Mouse (Mus musculus) heart, embryonic 11.5 days (tissue): ENCODE measurements at regions not wholly inside any gene's neighbourhood (a gene's known extent, or its start where the extent isn't known, plus 50 kb on each side); places are given as distances from the start of the nearest gene placed in this dataset.

ENCODE experiments used
- ATAC-seq: fragments of 200-750 bp; cut with Nextera tagmentation; replicated peaks from 2 replicates; pipeline ENCODE4 v1.8.0; 2017; ENCODE audit warnings: moderate library complexity; ENCODE audit not compliant: insufficient number of reproducible peaks, low FRiP score, low TSS enrichment
- H3K27ac ChIP-seq: fragments of 300-500 bp; sonication (generic); 2 replicates; pipeline ENCODE4 v1.5.1; 2014; ENCODE audit warnings: mild to moderate bottlenecking, low read depth, low read length
- H3K27me3 ChIP-seq: fragments of 300-500 bp; sonication (generic); 2 replicates; pipeline ENCODE4 v1.6.1; 2014; ENCODE audit warnings: mild to moderate bottlenecking, low read length, mixed read lengths; ENCODE audit not compliant: control insufficient read depth, insufficient read depth
- H3K36me3 ChIP-seq: fragments of 300-500 bp; sonication (generic); 2 replicates; pipeline ENCODE4 v1.6.1; 2014; ENCODE audit warnings: mild to moderate bottlenecking, low read length, moderate library complexity, mixed read lengths; ENCODE audit not compliant: control insufficient read depth, insufficient read depth
- H3K4me1 ChIP-seq: fragments of 300-500 bp; sonication (generic); 2 replicates; pipeline ENCODE4 v1.6.1; 2014; ENCODE audit warnings: low read length; ENCODE audit not compliant: control insufficient read depth, insufficient read depth
- H3K4me2 ChIP-seq: fragments of 300-500 bp; sonication (generic); 2 replicates; pipeline ENCODE4 v1.6.1; 2014; ENCODE audit warnings: mild to moderate bottlenecking, moderate library complexity
- H3K4me3 ChIP-seq: fragments of 300-500 bp; sonication (generic); 2 replicates; pipeline ENCODE4 v1.5.1; 2014; ENCODE audit warnings: low read depth, low read length
- H3K9ac ChIP-seq: fragments of 300-500 bp; sonication (generic); 2 replicates; pipeline ENCODE4 v1.6.1; 2014; ENCODE audit warnings: mild to moderate bottlenecking, low read depth, low read length, moderate library complexity
- H3K9me3 ChIP-seq: fragments of 300-500 bp; sonication (generic); replicated peaks from 2 replicates; pipeline ENCODE4 v1.6.1; 2016; ENCODE audit warnings: low read length; ENCODE audit not compliant: control insufficient read depth
- WGBS: fragments of 180-500 bp; shearing (Covaris S2); extraction: QIAGEN DNeasy Blood & Tissue Kit; methylation state at CpG from one replicate; pipeline ENCODE4 v1.1.7; 2014; ENCODE audit not compliant: insufficient replicate concordance; 5-methylcytosine and 5-hydroxymethylcytosine counted together

DNA sequence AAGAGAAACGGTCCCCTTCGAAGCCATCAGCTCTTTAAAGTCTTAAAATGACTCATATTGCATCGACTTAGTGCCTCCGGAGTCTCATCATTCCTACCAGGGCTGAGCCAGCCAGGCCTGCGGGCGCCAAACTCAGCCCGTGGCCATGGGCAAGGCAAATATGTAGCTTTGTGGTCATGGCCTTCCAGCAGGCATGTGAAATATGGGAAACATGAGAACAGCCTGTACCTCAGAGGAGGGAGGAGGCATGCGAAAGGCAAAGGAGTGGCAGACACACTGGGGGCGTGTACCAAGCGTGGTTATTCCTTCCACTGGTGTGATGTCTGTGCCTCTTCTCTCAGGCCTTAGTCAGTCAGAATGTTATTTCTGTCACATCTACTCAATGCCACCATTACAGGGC, 706.3 kb upstream of the Car8 start:
- Histone ChIP-seq H3K36me3 (no peaks in the 10 kb centered on the region), H3K27ac (no peak overlapping the region), H3K27me3 (no peaks in the 10 kb centered on the region), H3K4me2 (no peak overlapping the region), H3K9ac (no peak overlapping the region), H3K9me3 (no peaks in the 10 kb centered on the region), H3K4me1 (no peaks in the 10 kb centered on the region; the same call in 1 of the 2 replicates), H3K4me3 (no peak overlapping the region)
- no peak for ATAC-seq
- WGBS = 87% methylated on average over 10 of the region's 10 CpGs

DNA sequence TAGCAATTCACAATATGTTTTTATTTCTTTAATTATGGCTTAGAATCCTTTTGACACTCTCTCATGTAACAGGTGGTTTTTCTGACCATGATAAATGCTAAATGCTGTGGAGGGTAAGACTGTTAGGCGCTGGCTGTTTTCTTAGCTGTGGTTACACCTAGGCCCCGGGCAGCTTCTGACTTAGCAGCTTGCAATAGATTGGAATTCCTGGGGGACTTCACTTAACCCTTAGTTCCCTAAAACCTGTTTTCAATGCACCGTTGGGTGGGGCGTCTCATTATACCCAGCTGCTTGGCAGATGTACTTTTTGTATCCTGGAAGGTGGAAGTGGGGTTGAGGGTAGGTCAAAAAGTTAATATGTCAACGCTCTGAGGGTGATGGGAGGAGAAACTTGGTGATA, 704.2 kb upstream of the Car8 start:
- Histone ChIP-seq H3K9ac (no peak overlapping the region), H3K4me3 (no peak overlapping the region), H3K36me3 (no peaks in the 10 kb centered on the region), H3K4me1 (peaks cover 5% of the 10 kb centered on the region; the same call in 1 of the 2 replicates), H3K9me3 (no peaks in the 10 kb centered on the region), H3K4me2 (no peak overlapping the region), H3K27me3 (no peaks in the 10 kb centered on the region), H3K27ac (no peak overlapping the region)
- WGBS = 67% methylated on average over 5 of the region's 5 CpGs
- ATAC-seq = no peak

GRCm38 (mm10) chr4:8938948-8939411, 700.1 kb upstream of the Car8 start:
- H3K9ac ChIP-seq = no peak overlapping the region
- 58% methylated on average over 6 of the region's 6 CpGs for WGBS
- no peaks in the 10 kb centered on the region for H3K36me3 ChIP-seq
- no peak for ATAC-seq
- H3K4me1 ChIP-seq = peaks cover 5% of the 10 kb centered on the region; the same call in 1 of the 2 replicates
- no peaks in the 10 kb centered on the region for H3K27me3 ChIP-seq
- no peak overlapping the region for H3K27ac ChIP-seq
- H3K4me2 ChIP-seq = no peak overlapping the region
- no peak overlapping the region for H3K4me3 ChIP-seq
- no peaks in the 10 kb centered on the region for H3K9me3 ChIP-seq

DNA sequence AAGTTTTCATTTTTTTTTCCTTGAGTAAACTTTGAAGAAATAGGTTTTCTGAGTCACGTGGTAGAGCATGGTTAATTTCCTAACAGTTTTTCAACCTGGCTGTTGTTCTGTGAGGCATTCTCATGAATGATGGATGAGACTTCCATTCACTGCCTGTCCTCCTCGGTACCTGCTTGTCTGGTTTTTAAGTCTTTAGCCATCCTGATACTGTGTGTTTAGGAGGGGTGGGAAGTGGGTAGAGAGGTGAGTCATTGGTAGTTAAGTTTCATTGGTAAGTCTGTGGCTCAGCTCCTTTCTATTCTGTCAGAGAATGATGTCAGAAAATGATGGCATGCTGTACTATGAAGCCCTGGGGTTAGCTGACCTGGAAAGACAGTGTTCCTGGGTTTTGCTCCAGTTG, 697.1 kb upstream of the Car8 start:
- H3K36me3 ChIP-seq = no peaks in the 10 kb centered on the region
- WGBS = 70% methylated on average over 2 of the region's 2 CpGs
- no peak overlapping the region for H3K27ac ChIP-seq
- no peaks in the 10 kb centered on the region for H3K9me3 ChIP-seq
- H3K4me2 ChIP-seq = no peak overlapping the region
- H3K4me1 ChIP-seq = peaks cover 5% of the 10 kb centered on the region; the same call in 1 of the 2 replicates
- no peak for ATAC-seq
- no peak overlapping the region for H3K4me3 ChIP-seq
- H3K9ac ChIP-seq = no peak overlapping the region
- H3K27me3 ChIP-seq = no peaks in the 10 kb centered on the region

DNA sequence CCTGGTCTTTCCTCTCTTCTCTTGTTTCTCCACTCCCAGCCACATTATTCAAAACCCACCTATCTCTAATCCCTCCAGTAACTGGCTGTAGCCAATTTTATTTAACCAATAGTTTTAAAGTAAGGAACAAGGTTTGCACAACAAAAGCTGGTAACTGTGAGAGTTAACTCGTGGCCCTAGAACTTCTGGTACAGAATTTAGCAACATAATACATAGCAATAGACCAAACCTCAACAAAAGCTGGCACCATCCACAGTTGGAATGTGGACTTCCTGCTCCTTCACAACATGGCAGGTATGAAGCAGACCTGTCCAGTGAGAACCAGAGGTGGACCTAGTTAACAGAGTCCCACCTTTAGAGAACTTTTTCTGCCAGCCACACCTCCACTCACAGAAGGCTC, 695.7 kb upstream of the Car8 start:
- no peaks in the 10 kb centered on the region for H3K27me3 ChIP-seq
- H3K36me3 ChIP-seq = no peaks in the 10 kb centered on the region
- no peak overlapping the region for H3K4me2 ChIP-seq
- H3K4me1 ChIP-seq = peaks cover 5% of the 10 kb centered on the region; the same call in 1 of the 2 replicates
- H3K9ac ChIP-seq = no peak overlapping the region
- ATAC-seq = no peak
- H3K4me3 ChIP-seq = no peak overlapping the region
- H3K27ac ChIP-seq = no peak overlapping the region
- 63% methylated on average over 1 of the region's 1 CpGs for WGBS
- no peaks in the 10 kb centered on the region for H3K9me3 ChIP-seq

- Histone ChIP-seq H3K27me3 (no peaks in the 10 kb centered on the region), H3K27ac (no peak overlapping the region), H3K9me3 (no peaks in the 10 kb centered on the region), H3K36me3 (no peaks in the 10 kb centered on the region), H3K4me3 (no peak overlapping the region), H3K4me2 (no peak overlapping the region), H3K9ac (no peak overlapping the region), H3K4me1 (peaks cover 4% of the 10 kb centered on the region; the same call in 1 of the 2 replicates)
- no peak for ATAC-seq
- 60% methylated on average over 4 of the region's 4 CpGs for WGBS
These were observed 690.5 kb upstream of the Car8 start for GRCm38 (mm10) chr4:8929346-8929745.

GRCm38 (mm10) chr4:8928551-8929305, 689.9 kb upstream of the Car8 start:
- no peak overlapping the region for H3K27ac ChIP-seq
- no peaks in the 10 kb centered on the region for H3K9me3 ChIP-seq
- no peaks in the 10 kb centered on the region for H3K27me3 ChIP-seq
- H3K4me3 ChIP-seq = no peak overlapping the region
- no peaks in the 10 kb centered on the region for H3K36me3 ChIP-seq
- ATAC-seq = no peak
- peaks cover 4% of the 10 kb centered on the region; the same call in 1 of the 2 replicates for H3K4me1 ChIP-seq
- 39% methylated on average over 17 of the region's 17 CpGs for WGBS
- no peak overlapping the region for H3K9ac ChIP-seq
- H3K4me2 ChIP-seq = no peak overlapping the region

DNA sequence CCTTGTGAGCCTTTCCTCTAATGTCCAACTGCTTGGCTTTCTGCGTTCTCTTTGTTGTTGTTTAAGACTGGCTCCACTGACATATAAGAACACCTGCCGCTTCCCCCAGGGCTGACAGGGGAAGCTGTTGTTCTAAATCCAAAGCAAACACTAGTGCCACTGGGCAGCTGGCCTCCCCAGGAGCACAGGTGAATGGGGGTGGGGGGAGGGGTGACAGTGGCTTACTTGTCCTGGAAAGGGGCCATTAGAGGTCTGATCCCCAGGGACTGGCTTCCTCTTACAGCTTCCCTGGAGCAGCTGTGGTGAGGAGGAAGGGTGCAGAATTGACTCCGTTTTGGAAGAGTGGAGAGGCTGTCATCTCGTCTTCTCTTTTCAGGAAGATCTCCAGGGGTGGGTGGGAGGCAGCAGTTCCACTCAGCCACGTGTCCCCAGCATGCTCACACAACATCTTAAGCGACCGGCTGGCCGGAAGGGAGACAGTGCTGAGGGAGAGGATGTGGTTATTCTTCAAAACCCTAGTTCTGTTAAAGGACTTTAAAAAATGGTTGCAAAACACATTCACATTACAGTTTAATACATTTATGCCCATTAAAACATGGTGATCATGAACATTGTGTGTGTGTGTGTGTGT, 688.5 kb upstream of the Car8 start:
- Histone ChIP-seq H3K27me3 (no peaks in the 10 kb centered on the region), H3K27ac (no peak overlapping the region), H3K4me2 (no peak overlapping the region), H3K9ac (no peak overlapping the region), H3K4me3 (no peak overlapping the region), H3K9me3 (no peaks in the 10 kb centered on the region), H3K36me3 (no peaks in the 10 kb centered on the region), H3K4me1 (peaks cover 14% of the 10 kb centered on the region)
- 37% methylated on average over 8 of the region's 8 CpGs for WGBS
- ATAC-seq = no peak
